Mouse (Mus musculus) heart, postnatal 0 days (tissue): ENCODE data around the gene Cela1. TPM values are rescaled to one million over a fixed set of nuclear protein-coding genes. Genes with fewer than 3 reads are reported as not detected.

Experiments
- ATAC-seq: fragments of 200-750 bp; cut with Nextera tagmentation; 2 replicates; pipeline ENCODE4 v1.8.0; 2017; ENCODE audit warnings: low read depth, moderate number of reproducible peaks, moderate library complexity; ENCODE audit not compliant: insufficient read depth
- DNase-seq: peaks from one replicate; pipeline ENCODE4 v3.0.0-alpha.2; 2016; ENCODE audit warnings: low spot score
- H3K27ac ChIP-seq: fragments of 300-500 bp; sonication (generic); 2 replicates; pipeline ENCODE4 v1.5.1; 2014; ENCODE audit warnings: low read depth, mild to moderate bottlenecking
- H3K27me3 ChIP-seq: fragments of 300-500 bp; sonication (generic); 2 replicates; pipeline ENCODE4 v1.6.1; 2014; ENCODE audit warnings: low read length, mixed read lengths; ENCODE audit not compliant: control insufficient read depth, insufficient read depth
- H3K36me3 ChIP-seq: fragments of 300-500 bp; sonication (generic); replicated peaks from 2 replicates; pipeline ENCODE4 v1.6.1; 2014; ENCODE audit warnings: low read length, mixed read lengths; ENCODE audit not compliant: control insufficient read depth, insufficient read depth
- H3K4me1 ChIP-seq: fragments of 300-500 bp; sonication (generic); 2 replicates; pipeline ENCODE4 v1.6.1; 2014; ENCODE audit warnings: antibody characterized with exemption; ENCODE audit not compliant: control insufficient read depth, insufficient read depth
- H3K4me2 ChIP-seq: fragments of 300-500 bp; sonication (generic); 2 replicates; pipeline ENCODE4 v1.6.1; 2014; ENCODE audit warnings: low read depth, mild to moderate bottlenecking, low read length, moderate library complexity
- H3K4me3 ChIP-seq: fragments of 300-500 bp; sonication (generic); 2 replicates; pipeline ENCODE4 v1.5.1; 2014; ENCODE audit warnings: low read depth, low read length
- H3K9ac ChIP-seq: fragments of 300-500 bp; sonication (generic); replicated peaks from 2 replicates; pipeline ENCODE4 v1.6.1; 2014; ENCODE audit warnings: low read depth, low read length, mixed read lengths
- H3K9me3 ChIP-seq: fragments of 300-500 bp; sonication (generic); replicated peaks from 2 replicates; pipeline ENCODE4 v1.6.1; 2016; ENCODE audit warnings: low read length; ENCODE audit not compliant: control insufficient read depth
- CTCF ChIP-seq: IDR thresholded peaks from 2 replicates; pipeline ENCODE4 v1.5.1; 2016; ENCODE audit warnings: antibody characterized with exemption, control low read depth, low read depth
- EP300 ChIP-seq: IDR thresholded peaks from 2 replicates; pipeline ENCODE4 v1.6.1; 2016; ENCODE audit warnings: antibody characterized with exemption, low read depth
- WGBS: fragments of 180-500 bp; shearing (Covaris S2); extraction: QIAGEN DNeasy Blood & Tissue Kit; methylation state at CpG from one replicate; pipeline ENCODE4 v1.1.7; 2014; 5-methylcytosine and 5-hydroxymethylcytosine counted together
- polyA plus RNA-seq: library from polyadenylated mRNA; unstranded; fragments of >200 nt; fragmentation: Nextera tagmentation; extraction: Ambion mirVana; gene quantifications from 2 replicates; pipeline ENCODE4 v1.2.1, GENCODE M21; 2015
- total RNA-seq: library from RNA; depleted of rRNA; stranded (reverse); fragments of >200 nt; gene quantifications from 2 replicates; pipeline ENCODE4 v1.2.3, GENCODE M21; 2014; ENCODE audit warnings: low replicate concordance

Cela1 gene
- total and polyA plus RNA-seq, 2 experiments from 2014 or later, result 1.8 TPM; not detected in 1

DNA sequence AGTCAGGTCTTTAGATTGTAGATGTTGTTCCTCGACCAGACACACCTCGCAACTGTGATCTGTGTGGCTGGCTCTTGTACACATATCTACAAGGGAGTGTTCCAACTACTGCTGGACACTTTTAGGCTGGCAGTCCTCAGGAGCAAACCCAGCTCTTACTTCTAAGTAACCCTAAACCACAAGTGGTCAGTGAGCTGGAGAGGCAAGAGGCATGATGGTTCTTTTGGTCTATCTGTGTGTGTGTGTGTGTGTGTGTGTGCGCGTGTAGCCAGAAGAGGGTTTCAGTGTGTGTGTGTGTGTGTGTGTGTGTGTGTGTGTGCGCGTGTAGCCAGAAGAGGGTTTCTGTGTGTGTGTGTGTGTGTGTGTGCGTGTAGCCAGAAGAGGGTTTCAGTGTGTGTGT is 45.3 kb downstream of the Cela1 start:
- TF ChIP-seq CTCF, result no peak
- peaks cover 14% of the 10 kb centered on the region; the same call in 1 of the 2 replicates for H3K4me1 ChIP-seq
- H3K27me3 ChIP-seq, result no peaks in the 10 kb centered on the region
- H3K9me3 ChIP-seq, result no peaks in the 10 kb centered on the region
- DNase-seq, result no peak
- no peak overlapping the region for H3K9ac ChIP-seq
- no peak overlapping the region for H3K27ac ChIP-seq
- H3K4me2 ChIP-seq, result no peak overlapping the region
- 89% methylated on average over 7 of the region's 7 CpGs for WGBS
- no peak for ATAC-seq
- H3K36me3 ChIP-seq, result no peaks in the 10 kb centered on the region
- H3K4me3 ChIP-seq, result no peak overlapping the region

- H3K27ac ChIP-seq, result no peak overlapping the region; the same call in 1 of the 2 replicates
- no peak overlapping the region for H3K9ac ChIP-seq
- 50% methylated on average over 15 of the region's 16 CpGs for WGBS
- H3K4me1 ChIP-seq, result peaks cover 16% of the 10 kb centered on the region; the same call in 1 of the 2 replicates
- H3K36me3 ChIP-seq, result no peaks in the 10 kb centered on the region
- no peak overlapping the region for H3K4me3 ChIP-seq
- H3K4me2 ChIP-seq, result peak overlapping the region; percentile 39
- DNase-seq (no peak), ATAC-seq (peak; percentile 25; the same call in 1 of the 2 replicates)
- TF ChIP-seq EP300, result no peak
- no peak for TF ChIP-seq CTCF
- peaks cover 9% of the 10 kb centered on the region for H3K27me3 ChIP-seq
- no peaks in the 10 kb centered on the region for H3K9me3 ChIP-seq
Observed at GRCm38 (mm10) chr15:100641226-100641810, 46.4 kb downstream of the Cela1 start.

GRCm38 (mm10) chr15:100639972-100640750 is 47.6 kb downstream of the Cela1 start:
- Histone ChIP-seq H3K4me2 (no peak overlapping the region), H3K9me3 (no peaks in the 10 kb centered on the region), H3K27me3 (peaks cover 20% of the 10 kb centered on the region), H3K4me1 (peaks cover 16% of the 10 kb centered on the region; the same call in 1 of the 2 replicates), H3K36me3 (no peaks in the 10 kb centered on the region), H3K9ac (no peak overlapping the region), H3K4me3 (no peak overlapping the region), H3K27ac (peak overlapping the region; percentile 55; the same call in 1 of the 2 replicates)
- ATAC-seq (no peak), DNase-seq (no peak)
- TF ChIP-seq EP300 (no peak), CTCF (no peak)
- WGBS, result 73% methylated on average over 16 of the region's 16 CpGs

GRCm38 (mm10) chr15:100637661-100638060 is 50.1 kb downstream of the Cela1 start:
- Histone ChIP-seq H3K4me3 (0 out of 2 replicates have a peak overlapping the region, but pooled peaks have one; percentile 75), H3K4me2 (peak overlapping the region; percentile 89), H3K36me3 (no peaks in the 10 kb centered on the region), H3K27ac (no peak overlapping the region), H3K4me1 (peaks cover 16% of the 10 kb centered on the region; the same call in 1 of the 2 replicates), H3K9me3 (no peaks in the 10 kb centered on the region), H3K27me3 (peaks cover 24% of the 10 kb centered on the region), H3K9ac (no peak overlapping the region)
- WGBS, result 13% methylated on average over 6 of the region's 6 CpGs
- TF ChIP-seq EP300 (no peak), CTCF (peak; percentile 38)
- peak; percentile 55 for DNase-seq
- ATAC-seq, result no peak

- WGBS, result under 1% methylated on average over 69 of the region's 77 CpGs
- Histone ChIP-seq H3K4me1 (peaks cover 16% of the 10 kb centered on the region; the same call in 1 of the 2 replicates), H3K36me3 (no peaks in the 10 kb centered on the region), H3K27me3 (peaks cover 24% of the 10 kb centered on the region), H3K9ac (peak within 1 kb of the TSS; percentile 73), H3K27ac (peak within 1 kb of the TSS; percentile 75), H3K4me3 (peak within 1 kb of the TSS; percentile 75), H3K4me2 (peak within 1 kb of the TSS; percentile 89), H3K9me3 (no peaks in the 10 kb centered on the region)
- no peak for TF ChIP-seq EP300
- no peak for TF ChIP-seq CTCF
- peak; percentile 38 for DNase-seq
- peak; percentile 55 for ATAC-seq
Observed at GRCm38 (mm10) chr15:100636700-100637501, 50.8 kb downstream of the Cela1 start, which contains the start of gene Smagp. Gene Smagp, minus strand, starts transcription at chr15:100636940.
